Mouse (Mus musculus) heart, adult 11 months (tissue): ENCODE data around the gene Wscd2.

ENCODE experiments used
- DNase-seq: peaks from one replicate; pipeline ENCODE4 v3.0.0; 2022

Wscd2 gene

GRCm38 (mm10) chr5:113619151-113619550 is 129.0 kb downstream of the Wscd2 start:
- peak; percentile 93 for DNase-seq

- peak; percentile 88 for DNase-seq
These were observed 130.1 kb downstream of the Wscd2 start for GRCm38 (mm10) chr5:113620130-113620716.

- peak; percentile 91 for DNase-seq
These were observed 130.9 kb downstream of the Wscd2 start for GRCm38 (mm10) chr5:113620999-113621398.

- DNase-seq = no peak
These were observed 132.9 kb downstream of the Wscd2 start for GRCm38 (mm10) chr5:113623052-113623451.

- DNase-seq = peak; percentile 92
These were observed 134.9 kb downstream of the Wscd2 start for GRCm38 (mm10) chr5:113625068-113625467.

- DNase-seq = peak; percentile 88
These were observed 136.2 kb downstream of the Wscd2 start for GRCm38 (mm10) chr5:113626352-113626751.

GRCm38 (mm10) chr5:113626991-113627390 is 136.9 kb downstream of the Wscd2 start:
- peak; percentile 91 for DNase-seq

- DNase-seq = peak; percentile 97
These were observed 137.8 kb downstream of the Wscd2 start for GRCm38 (mm10) chr5:113627820-113628437.

- DNase-seq = no peak
These were observed 139.1 kb downstream of the Wscd2 start for GRCm38 (mm10) chr5:113629248-113629647.

- DNase-seq = no peak
These were observed 140.0 kb downstream of the Wscd2 start for GRCm38 (mm10) chr5:113630116-113630515.

GRCm38 (mm10) chr5:113633037-113633714 is 143.0 kb downstream of the Wscd2 start:
- peak; percentile 96 for DNase-seq

GRCm38 (mm10) chr5:113634024-113634651 is 144.0 kb downstream of the Wscd2 start:
- DNase-seq = peak; percentile 98

GRCm38 (mm10) chr5:113634887-113635610 is 144.9 kb downstream of the Wscd2 start:
- peak; percentile 94 for DNase-seq

GRCm38 (mm10) chr5:113635861-113636565 is 145.9 kb downstream of the Wscd2 start:
- peak; percentile 97 for DNase-seq

GRCm38 (mm10) chr5:113637631-113638030 is 147.5 kb downstream of the Wscd2 start:
- no peak for DNase-seq

GRCm38 (mm10) chr5:113638055-113638454 is 147.9 kb downstream of the Wscd2 start:
- DNase-seq = peak; percentile 92

GRCm38 (mm10) chr5:113639126-113639525 is 149.0 kb downstream of the Wscd2 start:
- DNase-seq = no peak
